Mouse (Mus musculus) yolk sac, embryonic 10.5 days (tissue): ENCODE measurements around the gene Lgr5.

ENCODE experiments used
- DNase-seq: peaks from one replicate; pipeline ENCODE4 v3.0.0-alpha.2; 2017; ENCODE audit warnings: low spot score

Gene Lgr5

DNA sequence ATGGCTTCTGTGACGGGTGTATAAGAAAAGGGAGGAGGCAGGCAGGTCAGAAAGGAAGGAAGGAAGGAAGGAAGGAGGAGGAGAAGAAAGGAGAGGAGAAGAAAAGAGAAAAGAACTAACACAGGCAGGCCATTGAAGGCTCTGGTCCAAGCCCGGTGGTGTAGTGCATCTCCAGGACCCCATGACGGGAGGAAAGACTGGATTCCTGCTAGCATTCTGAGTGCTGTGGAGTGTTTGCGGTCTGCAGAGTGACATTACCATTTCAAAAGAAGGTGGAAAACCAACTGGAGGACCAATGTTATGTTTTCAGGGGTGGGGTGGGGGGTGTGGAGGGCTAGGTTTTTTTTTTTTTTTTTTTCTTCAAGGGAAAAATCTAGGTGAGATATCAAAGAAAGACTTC, 165.6 kb downstream of the Lgr5 start:
- no peak for DNase-seq

DNA sequence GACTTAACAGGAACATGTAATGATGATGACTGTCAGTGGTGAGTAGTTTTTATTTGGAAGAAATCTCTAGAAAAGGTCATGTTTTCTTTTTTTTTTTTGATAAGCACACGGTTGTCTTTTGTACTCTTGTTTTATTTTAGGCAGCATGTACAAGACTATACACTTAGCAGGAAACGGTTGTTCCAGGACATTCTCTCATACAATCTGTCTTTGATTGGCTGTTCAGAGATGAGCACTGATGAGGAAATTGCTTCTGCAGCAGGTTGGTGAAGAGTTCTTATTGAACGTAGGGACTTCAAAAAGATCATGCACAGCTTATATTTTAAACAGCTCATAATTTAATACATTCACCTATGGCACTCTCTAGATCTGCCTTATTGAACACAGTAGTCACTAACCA, 173.5 kb downstream of the Lgr5 start:
- DNase-seq: no peak

DNA sequence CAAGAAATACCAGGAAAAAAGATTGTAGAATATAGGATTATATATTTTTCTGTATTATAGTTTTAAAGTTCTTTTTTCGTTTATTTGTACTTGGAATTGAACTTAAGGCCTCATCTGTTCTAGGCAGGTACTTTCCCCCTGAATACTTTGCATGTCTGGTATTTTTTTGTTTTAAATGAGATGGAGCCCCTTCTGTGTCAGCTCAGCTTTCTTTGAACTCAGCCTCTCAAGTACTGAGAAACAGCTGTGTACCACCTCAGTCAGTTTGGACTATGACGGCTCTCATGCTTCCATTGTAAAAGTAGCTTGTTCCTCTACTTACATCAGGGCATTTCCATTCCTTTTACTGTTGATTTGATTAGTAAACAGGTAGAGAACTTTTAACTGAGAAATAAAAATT, 174.1 kb downstream of the Lgr5 start:
- no peak for DNase-seq

DNA sequence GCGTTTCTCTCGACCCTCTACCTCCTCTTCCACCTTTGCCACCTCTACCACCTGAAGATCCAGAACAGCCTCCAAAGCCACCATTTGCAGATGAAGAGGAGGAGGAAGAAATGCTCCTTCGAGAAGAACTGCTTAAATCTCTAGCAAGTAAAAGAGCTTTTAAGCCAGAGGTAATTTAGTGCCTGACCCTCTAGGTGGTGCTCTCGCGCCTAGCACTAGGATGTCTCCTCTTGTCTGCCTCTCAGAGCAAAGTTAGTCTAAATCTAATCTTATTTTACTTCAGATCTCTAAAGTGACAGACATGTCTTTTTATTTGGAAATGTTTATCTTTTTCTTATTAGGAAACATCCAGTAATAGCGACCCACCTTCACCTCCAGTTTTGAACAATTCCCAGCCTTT, 181.2 kb downstream of the Lgr5 start:
- DNase-seq: peak; percentile 27
